Mouse (Mus musculus) midbrain, embryonic 13.5 days (tissue): ENCODE measurements around the gene Hs3st6. TPM values are rescaled to one million over a fixed set of nuclear protein-coding genes. Genes with fewer than 3 reads are reported as not detected.

Experiments
- ATAC-seq: fragments of 200-750 bp; cut with Nextera tagmentation; 2 replicates; pipeline ENCODE4 v1.8.0; 2017; ENCODE audit warnings: mild to moderate bottlenecking, moderate TSS enrichment, moderate library complexity
- H3K27ac ChIP-seq: fragments of 300-500 bp; sonication (generic); 2 replicates; pipeline ENCODE4 v1.5.1; 2015; ENCODE audit warnings: inconsistent platforms, mild to moderate bottlenecking, moderate library complexity
- H3K27me3 ChIP-seq: fragments of 300-500 bp; sonication (generic); 2 replicates; pipeline ENCODE4 v1.6.1; 2015; ENCODE audit warnings: mild to moderate bottlenecking, inconsistent platforms
- H3K36me3 ChIP-seq: fragments of 300-500 bp; sonication (generic); 2 replicates; pipeline ENCODE4 v1.6.1; 2015; ENCODE audit warnings: mild to moderate bottlenecking, inconsistent platforms
- H3K4me1 ChIP-seq: fragments of 300-500 bp; sonication (generic); replicated peaks from 2 replicates; pipeline ENCODE4 v1.6.1; 2015; ENCODE audit warnings: inconsistent platforms
- H3K4me2 ChIP-seq: fragments of 300-500 bp; sonication (generic); replicated peaks from 2 replicates; pipeline ENCODE4 v1.6.1; 2015; ENCODE audit warnings: moderate library complexity, mild to moderate bottlenecking, inconsistent platforms
- H3K4me3 ChIP-seq: fragments of 300-500 bp; sonication (generic); replicated peaks from 2 replicates; pipeline ENCODE4 v1.5.1; 2015; ENCODE audit warnings: mild to moderate bottlenecking, inconsistent platforms
- H3K9ac ChIP-seq: fragments of 300-500 bp; sonication (generic); replicated peaks from 2 replicates; pipeline ENCODE4 v1.6.1; 2015; ENCODE audit warnings: mild to moderate bottlenecking, inconsistent platforms
- H3K9me3 ChIP-seq: fragments of 300-500 bp; sonication (generic); 2 replicates; pipeline ENCODE4 v1.6.1; 2016; ENCODE audit warnings: mild to moderate bottlenecking, inconsistent platforms
- WGBS: fragments of 180-500 bp; shearing (Covaris S2); methylation state at CpG from one replicate; pipeline ENCODE4 v1.1.7; 2015; 5-methylcytosine and 5-hydroxymethylcytosine counted together
- polyA plus RNA-seq: library from polyadenylated mRNA; unstranded; fragments of >200 nt; fragmentation: Nextera tagmentation; extraction: Ambion mirVana; gene quantifications from 2 replicates; pipeline ENCODE4 v1.2.1, GENCODE M21; 2015

The Hs3st6 gene
- polyA plus RNA-seq, 1 experiment from 2014 or later, result 0.13 TPM

DNA sequence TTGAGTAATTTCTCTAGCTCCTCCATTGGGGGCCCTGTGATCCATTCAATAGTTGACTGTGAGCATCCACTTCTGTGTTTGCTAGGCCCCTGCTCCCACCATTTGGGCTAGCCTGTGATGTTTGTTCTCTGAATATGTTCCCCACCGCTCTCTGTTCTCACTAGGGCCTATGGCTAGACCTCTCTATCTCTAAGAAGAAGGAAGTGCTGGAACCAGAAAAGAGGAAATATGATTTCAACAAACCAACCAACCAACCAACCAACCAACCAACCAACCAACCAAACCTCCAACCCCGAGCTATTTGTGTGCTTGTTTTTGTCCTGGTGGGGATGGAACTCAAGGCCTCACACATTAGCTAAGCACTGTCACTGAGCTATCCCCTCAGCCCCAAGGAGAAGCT, 28.0 kb downstream of the Hs3st6 start:
- H3K27me3 ChIP-seq, result no peaks in the 10 kb centered on the region
- ATAC-seq, result no peak
- H3K36me3 ChIP-seq, result no peaks in the 10 kb centered on the region
- H3K4me1 ChIP-seq, result no peaks in the 10 kb centered on the region
- no peak overlapping the region for H3K27ac ChIP-seq
- H3K9ac ChIP-seq, result no peak overlapping the region
- no peak overlapping the region for H3K4me3 ChIP-seq
- H3K4me2 ChIP-seq, result no peak overlapping the region
- 91% methylated on average over 2 of the region's 2 CpGs for WGBS
- H3K9me3 ChIP-seq, result no peaks in the 10 kb centered on the region

DNA sequence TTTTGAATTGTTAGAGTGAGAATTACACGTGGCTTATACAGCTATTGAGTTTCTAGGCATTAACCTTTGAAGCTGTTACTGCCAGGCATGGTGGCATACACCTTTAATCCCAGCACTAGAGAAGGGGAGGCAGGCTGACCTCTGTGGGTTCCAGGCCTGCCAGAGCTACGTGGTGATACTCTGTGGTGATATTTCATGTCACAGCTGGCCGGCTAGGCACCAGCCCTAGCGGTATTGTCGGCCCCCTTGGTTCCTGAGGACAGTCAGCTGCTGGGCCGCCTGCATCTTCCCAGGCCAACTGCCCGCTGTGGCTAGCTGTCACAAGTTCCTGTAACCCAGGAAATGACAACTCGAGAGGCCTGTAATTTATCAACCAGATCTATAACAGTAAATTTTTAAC, 39.4 kb downstream of the Hs3st6 start:
- no peak overlapping the region for H3K27ac ChIP-seq
- no peak overlapping the region for H3K4me2 ChIP-seq
- WGBS, result 81% methylated on average over 8 of the region's 8 CpGs
- 0 out of 2 replicates have a peak, but pooled peaks cover 5% of the 10 kb centered on the region for H3K27me3 ChIP-seq
- no peaks in the 10 kb centered on the region for H3K36me3 ChIP-seq
- H3K4me3 ChIP-seq, result no peak overlapping the region
- H3K9me3 ChIP-seq, result no peaks in the 10 kb centered on the region
- no peak overlapping the region for H3K9ac ChIP-seq
- H3K4me1 ChIP-seq, result no peaks in the 10 kb centered on the region
- no peak for ATAC-seq

DNA sequence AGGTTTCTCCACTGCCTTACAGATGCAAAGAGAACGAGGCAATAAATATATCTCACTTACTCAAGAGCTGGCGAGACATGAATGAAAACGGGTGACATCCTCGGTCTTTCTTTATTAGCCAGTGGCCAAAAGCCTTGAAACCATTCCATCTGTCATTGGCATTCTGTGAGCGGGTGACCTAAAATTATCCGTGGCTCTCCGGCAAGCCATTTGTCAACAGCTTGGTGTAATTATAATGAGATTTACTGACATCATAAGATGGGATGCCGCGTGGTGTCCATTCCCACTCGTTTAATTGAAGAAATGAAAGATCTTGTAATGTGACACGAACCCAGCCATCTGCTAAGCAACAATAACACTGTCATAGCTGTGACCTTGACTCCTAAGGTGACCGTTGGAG, 42.0 kb downstream of the Hs3st6 start:
- H3K4me2 ChIP-seq, result no peak overlapping the region

DNA sequence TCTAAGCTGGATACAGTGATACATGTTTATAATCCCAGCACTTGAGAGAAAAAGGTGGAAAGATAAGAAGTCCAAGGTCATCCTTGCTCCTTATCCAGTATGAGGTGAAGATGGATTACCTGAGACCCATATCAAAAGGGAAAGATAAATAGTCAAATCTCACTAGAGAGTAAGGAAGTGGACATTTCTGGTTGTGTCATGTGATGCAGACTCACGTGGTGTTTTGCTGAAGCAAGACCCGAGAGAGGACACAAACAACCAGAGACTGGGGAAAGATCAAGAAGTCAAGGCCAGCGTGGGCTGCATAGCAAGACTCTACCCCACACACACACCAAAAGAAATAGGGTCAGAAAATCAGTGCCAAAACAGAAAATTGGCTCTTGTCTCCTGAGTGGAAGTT, 44.2 kb downstream of the Hs3st6 start:
- H3K4me2 ChIP-seq, result no peak overlapping the region
- H3K4me1 ChIP-seq, result no peaks in the 10 kb centered on the region
- H3K27ac ChIP-seq, result no peak overlapping the region
- H3K9me3 ChIP-seq, result no peaks in the 10 kb centered on the region
- H3K36me3 ChIP-seq, result no peaks in the 10 kb centered on the region
- H3K9ac ChIP-seq, result no peak overlapping the region
- ATAC-seq, result no peak
- H3K27me3 ChIP-seq, result no peaks in the 10 kb centered on the region
- WGBS, result 75% methylated on average over 3 of the region's 3 CpGs
- H3K4me3 ChIP-seq, result no peak overlapping the region

More for the DNA sequence above, 42.0 kb downstream of the Hs3st6 start:
- no peak overlapping the region for H3K9ac ChIP-seq
- no peak overlapping the region for H3K4me3 ChIP-seq
- no peaks in the 10 kb centered on the region for H3K9me3 ChIP-seq
- 77% methylated on average over 12 of the region's 12 CpGs for WGBS
- 0 out of 2 replicates have a peak, but pooled peaks cover 5% of the 10 kb centered on the region for H3K27me3 ChIP-seq
- H3K4me1 ChIP-seq, result no peaks in the 10 kb centered on the region
- no peaks in the 10 kb centered on the region for H3K36me3 ChIP-seq
- ATAC-seq, result no peak
- no peak overlapping the region for H3K27ac ChIP-seq

DNA sequence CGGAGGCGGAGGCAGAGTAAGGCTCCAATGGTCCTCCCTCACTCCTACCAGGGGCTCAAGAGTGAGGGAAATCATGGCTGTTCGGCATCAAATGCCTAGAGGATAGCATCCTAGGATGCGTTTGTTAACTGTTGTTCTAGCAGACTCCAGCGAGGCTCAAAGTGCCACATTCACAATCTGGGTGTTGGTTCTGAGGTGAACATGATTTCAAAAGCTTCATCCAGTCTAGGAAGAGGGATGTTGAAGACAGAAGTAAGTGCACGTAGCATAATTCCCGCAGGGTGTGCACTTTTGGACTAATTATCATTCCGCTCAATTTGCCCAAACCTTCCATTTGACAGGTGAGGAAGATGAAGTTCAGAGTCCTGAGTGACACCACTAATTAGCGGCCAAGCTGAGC, 45.4 kb downstream of the Hs3st6 start:
- Histone ChIP-seq H3K4me2 (no peak overlapping the region), H3K9me3 (no peaks in the 10 kb centered on the region), H3K9ac (no peak overlapping the region), H3K27me3 (peaks cover 6% of the 10 kb centered on the region), H3K4me3 (no peak overlapping the region), H3K36me3 (no peaks in the 10 kb centered on the region), H3K27ac (no peak overlapping the region), H3K4me1 (no peaks in the 10 kb centered on the region)
- ATAC-seq, result no peak
- 64% methylated on average over 9 of the region's 9 CpGs for WGBS

DNA sequence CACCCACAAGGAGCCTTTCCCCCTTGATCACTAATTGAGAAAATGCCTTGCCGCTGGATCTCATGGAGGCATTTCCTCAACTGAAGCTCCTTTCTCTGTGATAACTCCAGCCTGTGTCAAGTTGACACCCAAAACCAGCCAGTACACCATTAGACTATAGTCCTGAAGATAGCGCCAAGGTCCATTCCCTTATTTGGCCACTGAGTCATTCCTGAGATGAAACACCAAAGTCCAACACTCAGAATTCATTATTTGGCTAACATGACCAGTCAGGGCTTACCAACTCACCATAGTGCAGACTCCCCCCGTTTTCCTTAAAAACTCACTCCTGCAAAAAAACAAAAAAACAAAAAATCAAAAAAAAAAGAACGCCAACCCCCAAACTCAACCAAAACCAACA, 46.7 kb downstream of the Hs3st6 start:
- H3K9me3 ChIP-seq, result no peaks in the 10 kb centered on the region
- H3K9ac ChIP-seq, result no peak overlapping the region
- no peak overlapping the region for H3K27ac ChIP-seq
- peaks cover 7% of the 10 kb centered on the region; the same call in 1 of the 2 replicates for H3K4me1 ChIP-seq
- no peak for ATAC-seq
- H3K4me3 ChIP-seq, result no peak overlapping the region
- peaks cover 18% of the 10 kb centered on the region for H3K27me3 ChIP-seq
- H3K4me2 ChIP-seq, result no peak overlapping the region
- WGBS, result 89% methylated on average over 4 of the region's 4 CpGs
- H3K36me3 ChIP-seq, result no peaks in the 10 kb centered on the region

DNA sequence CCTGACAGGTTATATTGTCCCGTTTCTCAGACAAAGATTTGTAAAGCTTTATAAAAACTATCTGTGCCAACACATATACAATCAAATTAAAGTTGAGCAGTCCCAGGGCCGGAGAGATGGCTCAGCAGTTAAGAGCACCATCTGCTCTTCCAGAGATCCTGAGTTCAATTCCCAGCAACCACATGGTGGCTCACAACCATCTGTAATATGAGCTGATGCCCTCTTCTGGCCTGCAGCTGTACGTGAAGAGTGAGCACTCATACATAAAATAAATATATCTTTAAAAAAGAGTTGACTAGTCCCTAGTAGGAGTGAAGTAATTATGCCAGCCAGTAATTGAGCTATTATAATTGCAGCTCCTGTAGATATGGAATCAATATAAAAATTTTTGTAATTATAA, 47.7 kb downstream of the Hs3st6 start:
- Histone ChIP-seq H3K27me3 (peaks cover 28% of the 10 kb centered on the region), H3K4me3 (no peak overlapping the region), H3K4me1 (peaks cover 10% of the 10 kb centered on the region; the same call in 1 of the 2 replicates), H3K27ac (no peak overlapping the region), H3K9ac (no peak overlapping the region), H3K9me3 (no peaks in the 10 kb centered on the region), H3K36me3 (no peaks in the 10 kb centered on the region), H3K4me2 (no peak overlapping the region)
- no peak for ATAC-seq
- WGBS, result 58% methylated on average over 3 of the region's 3 CpGs

DNA sequence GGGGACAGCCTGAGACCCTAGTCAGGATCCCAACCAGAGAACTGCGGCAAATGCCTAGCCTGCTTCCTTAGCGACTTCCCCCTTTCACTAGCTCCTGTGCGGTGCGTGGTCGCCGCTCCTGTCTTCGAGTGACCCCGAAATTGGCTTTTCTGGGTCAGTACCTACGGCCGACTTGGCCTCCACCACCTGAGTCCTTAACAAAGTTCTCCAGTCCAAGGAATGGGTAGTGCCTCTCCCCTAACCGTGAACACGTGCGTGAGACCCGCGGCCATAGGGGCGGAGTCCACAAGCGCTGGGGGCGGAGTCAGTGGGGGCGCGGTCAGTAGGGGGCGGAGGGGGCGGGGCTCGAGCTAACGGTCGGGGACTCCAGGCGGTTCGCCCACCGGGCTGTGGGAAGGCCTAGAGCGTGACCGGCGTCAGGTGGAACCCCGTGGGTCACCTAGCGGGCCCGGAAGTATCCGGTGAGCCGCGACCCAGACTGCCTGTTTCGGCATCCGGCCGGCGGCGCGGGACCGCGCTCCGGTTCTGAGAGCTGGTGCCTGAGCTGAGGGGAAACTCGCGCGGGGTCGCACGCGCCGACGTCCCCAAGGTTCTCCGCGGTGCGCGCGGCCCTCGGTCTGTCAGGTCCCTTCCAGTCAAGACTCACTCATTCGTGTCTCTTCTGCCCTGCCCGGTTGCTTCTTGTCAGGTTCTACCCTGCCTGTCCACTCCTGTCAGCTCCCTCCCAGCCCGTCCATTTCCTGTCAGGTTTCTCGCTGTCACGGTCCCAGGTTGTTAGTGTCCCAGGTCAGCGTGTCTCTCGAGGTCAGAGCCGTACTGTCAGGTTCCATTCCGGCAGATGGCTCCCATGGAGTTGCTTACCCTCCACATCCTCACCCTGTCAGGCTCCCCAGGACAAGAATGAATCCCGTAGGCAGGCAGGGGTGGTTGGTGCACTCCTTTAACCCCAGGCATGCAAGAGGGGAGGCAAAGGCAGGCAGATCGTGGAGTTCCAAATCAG, 51.5 kb downstream of the Hs3st6 start, which contains the start of gene Meiob:
Gene Meiob (plus strand): TSS at position 338 of the 1,000 bp plus-strand sequence.
- peaks cover 10% of the 10 kb centered on the region; the same call in 1 of the 2 replicates for H3K4me1 ChIP-seq
- no peaks in the 10 kb centered on the region for H3K36me3 ChIP-seq
- no peaks in the 10 kb centered on the region for H3K9me3 ChIP-seq
- peak within 1 kb of the TSS; percentile 79 for H3K4me2 ChIP-seq
- peaks cover 56% of the 10 kb centered on the region for H3K27me3 ChIP-seq
- peak within 1 kb of the TSS; percentile 62 for H3K9ac ChIP-seq
- WGBS, result under 1% methylated on average over 64 of the region's 71 CpGs
- peak within 1 kb of the TSS; percentile 60 for H3K4me3 ChIP-seq
- no peak within 1 kb of the TSS for H3K27ac ChIP-seq
- peak; percentile 77 for ATAC-seq

Other genes starting within 250 kb of the Hs3st6 start
- gene Traf7, start 225.1 kb upstream of the Hs3st6 start, polyA plus RNA-seq, result 97.3 and 106 TPM in 2 replicates
- 2.9 TPM in 2 replicates for gene Rab26, start 218.8 kb upstream of the Hs3st6 start, polyA plus RNA-seq
- gene Pkd1, start 203.2 kb upstream of the Hs3st6 start, polyA plus RNA-seq, result 17.7 and 19.4 TPM in 2 replicates
- 73.1 and 74.1 TPM in 2 replicates for gene Tsc2, start 120.4 kb upstream of the Hs3st6 start, polyA plus RNA-seq
- gene Nthl1, start 120.3 kb upstream of the Hs3st6 start, polyA plus RNA-seq, result 10.0 and 10.8 TPM in 2 replicates
- 21.3 and 23.5 TPM in 2 replicates for gene Slc9a3r2, start 102.7 kb upstream of the Hs3st6 start, polyA plus RNA-seq
- not detected in 2 replicates for gene Npw, start 94.5 kb upstream of the Hs3st6 start, polyA plus RNA-seq
- gene Zfp598, start 83.3 kb upstream of the Hs3st6 start, polyA plus RNA-seq, result 15.0 and 18.6 TPM in 2 replicates
- 95.0 and 98.1 TPM in 2 replicates for gene Syngr3, start 63.0 kb upstream of the Hs3st6 start, polyA plus RNA-seq
- 36.7 and 39.9 TPM in 2 replicates for gene Gfer, start 56.8 kb upstream of the Hs3st6 start, polyA plus RNA-seq
- gene Noxo1, start 56.8 kb upstream of the Hs3st6 start, polyA plus RNA-seq, result 1.7 and 2.2 TPM in 2 replicates
- 81.4 and 84.3 TPM in 2 replicates for gene Tbl3, start 45.3 kb upstream of the Hs3st6 start, polyA plus RNA-seq
- gene Rnf151, start 34.9 kb upstream of the Hs3st6 start, polyA plus RNA-seq, result not detected in 2 replicates
- gene Rps2, start 34.9 kb upstream of the Hs3st6 start, polyA plus RNA-seq, result 770 and 771 TPM in 2 replicates
- gene Ndufb10, start 28.5 kb upstream of the Hs3st6 start, polyA plus RNA-seq, result 257 and 260 TPM in 2 replicates
- gene Rpl3l, start 25.2 kb upstream of the Hs3st6 start, polyA plus RNA-seq, result not detected in 2 replicates
- 18.0 and 19.6 TPM in 2 replicates for gene Msrb1, start 16.3 kb upstream of the Hs3st6 start, polyA plus RNA-seq
- gene Meiob, start 51.3 kb downstream of the Hs3st6 start, polyA plus RNA-seq, result not detected in 2 replicates
- 43.9 and 49.7 TPM in 2 replicates for gene Hagh, start 87.2 kb downstream of the Hs3st6 start, polyA plus RNA-seq
- 17.9 and 18.4 TPM in 2 replicates for gene Fahd1, start 97.4 kb downstream of the Hs3st6 start, polyA plus RNA-seq
- 0.28 TPM in 1 of 2 replicates, not detected in the other for gene Igfals, start 113.0 kb downstream of the Hs3st6 start, polyA plus RNA-seq
- gene Nubp2, start 133.4 kb downstream of the Hs3st6 start, polyA plus RNA-seq, result 68.2 and 75.3 TPM in 2 replicates
- 71.7 and 74.7 TPM in 2 replicates for gene Spsb3, start 133.7 kb downstream of the Hs3st6 start, polyA plus RNA-seq
- 36.8 and 38.4 TPM in 2 replicates for gene Eme2, start 142.1 kb downstream of the Hs3st6 start, polyA plus RNA-seq
- gene Mrps34, start 142.1 kb downstream of the Hs3st6 start, polyA plus RNA-seq, result 73.0 and 82.3 TPM in 2 replicates
- 74.1 and 76.8 TPM in 2 replicates for gene Nme3, start 143.5 kb downstream of the Hs3st6 start, polyA plus RNA-seq
- 83.1 and 83.8 TPM in 2 replicates for gene Mapk8ip3, start 184.0 kb downstream of the Hs3st6 start, polyA plus RNA-seq
- 146 and 161 TPM in 2 replicates for gene Jpt2, start 207.7 kb downstream of the Hs3st6 start, polyA plus RNA-seq